Mouse (Mus musculus): ENCODE data around the gene Ndn. TPM values are rescaled to one million over a fixed set of nuclear protein-coding genes. Genes with fewer than 3 reads are reported as not detected.

Ndn gene
- polyA plus RNA-seq, 1 experiment from 2014 or later = 95.0 TPM

DNA sequence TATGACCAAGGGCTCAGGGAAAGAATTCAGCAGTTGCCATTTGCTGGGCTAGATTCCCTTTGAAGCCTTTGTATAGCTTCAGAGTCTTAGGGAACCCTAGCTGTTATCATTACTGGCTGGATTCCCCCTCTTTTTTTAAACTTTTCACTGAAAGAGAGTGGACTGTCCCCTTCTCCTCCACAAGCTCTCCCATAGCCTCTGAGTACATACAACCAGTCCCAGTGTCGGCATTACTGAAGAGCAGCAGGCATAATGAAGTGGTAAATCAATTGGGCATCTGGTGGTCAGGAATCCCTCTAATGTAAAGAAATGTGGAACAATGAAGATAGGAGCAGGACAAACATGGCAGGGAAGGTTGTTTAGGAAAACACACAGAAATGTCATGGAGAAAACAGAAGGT lies 45.8 kb downstream of the Ndn start:
- Histone ChIP-seq H3K4me2 (ENCODE audit: low read depth, severe bottlenecking) (no peak overlapping the region), H3K9ac (ENCODE audit: low read length) (no peak overlapping the region), H3K27me3 (ENCODE audit: control insufficient read depth, insufficient read depth, low read length) (no peaks in the 10 kb centered on the region), H3K27ac (replicated peaks; ENCODE audit: low read depth, low read length) (no peak overlapping the region), H3K4me1 (ENCODE audit: control insufficient read depth, insufficient read depth, low read length) (no peaks in the 10 kb centered on the region), H3K36me3 (ENCODE audit: control insufficient read depth, insufficient read depth, low read length) (no peaks in the 10 kb centered on the region), H3K4me3 (ENCODE audit: low read depth, low read length) (no peak overlapping the region), H3K9me3 (ENCODE audit: control insufficient read depth, low read length) (no peaks in the 10 kb centered on the region)
- 41% methylated on average over 1 of the region's 1 CpGs for WGBS
- no peak for DNase-seq (ENCODE audit: low spot score)
- ATAC-seq (ENCODE audit: insufficient number of reproducible peaks, low FRiP score, low TSS enrichment, low read depth) = no peak

Other genes with a start within 250 kb of the Ndn start
- gene Magel2, start 30.4 kb downstream of the Ndn start, polyA plus RNA-seq (2014; fragmentation: Nextera tagmentation; extraction: Ambion mirVana) = 3.0 and 5.6 TPM in 2 replicates
- gene Mkrn3, start 73.6 kb downstream of the Ndn start, polyA plus RNA-seq (2014; fragmentation: Nextera tagmentation; extraction: Ambion mirVana) = 6.6 and 7.8 TPM in 2 replicates
- gene Peg12, start 117.9 kb downstream of the Ndn start, polyA plus RNA-seq (2014; fragmentation: Nextera tagmentation; extraction: Ambion mirVana) = 53.6 and 54.6 TPM in 2 replicates